Mouse (Mus musculus) intestine, postnatal 0 days (tissue): ENCODE results near the gene Camkk1. TPM values are rescaled to one million over a fixed set of nuclear protein-coding genes. Genes with fewer than 3 reads are reported as not detected.
A peak's percentile ranks its signal among the peaks of the same experiment; 100 is the strongest.

ENCODE experiments used
- ATAC-seq: fragments of 200-750 bp; cut with Nextera tagmentation; 2 replicates; pipeline ENCODE4 v1.8.0; 2017; ENCODE audit warnings: mild to moderate bottlenecking, moderate TSS enrichment, moderate library complexity
- H3K27ac ChIP-seq: fragments of 300-500 bp; sonication (generic); 2 replicates; pipeline ENCODE4 v1.5.1; 2014; ENCODE audit warnings: mild to moderate bottlenecking, low read depth, low read length, moderate library complexity
- H3K27me3 ChIP-seq: fragments of 300-500 bp; sonication (generic); replicated peaks from 2 replicates; pipeline ENCODE4 v1.6.1; 2014; ENCODE audit warnings: low read length, mixed read lengths; ENCODE audit not compliant: control insufficient read depth, insufficient read depth
- H3K36me3 ChIP-seq: fragments of 300-500 bp; sonication (generic); 2 replicates; pipeline ENCODE4 v1.6.1; 2014; ENCODE audit warnings: mild to moderate bottlenecking, moderate library complexity; ENCODE audit not compliant: control insufficient read depth, insufficient read depth
- H3K4me1 ChIP-seq: fragments of 300-500 bp; sonication (generic); replicated peaks from 2 replicates; pipeline ENCODE4 v1.6.1; 2014; ENCODE audit warnings: antibody characterized with exemption, low read length, mixed read lengths; ENCODE audit not compliant: control insufficient read depth, insufficient read depth
- H3K4me2 ChIP-seq: fragments of 300-500 bp; sonication (generic); replicated peaks from 2 replicates; pipeline ENCODE4 v1.6.1; 2014; ENCODE audit warnings: low read depth, mild to moderate bottlenecking, moderate library complexity
- H3K4me3 ChIP-seq: fragments of 300-500 bp; sonication (generic); 2 replicates; pipeline ENCODE4 v1.5.1; 2014; ENCODE audit warnings: low read depth, low read length
- H3K9ac ChIP-seq: fragments of 300-500 bp; sonication (generic); 2 replicates; pipeline ENCODE4 v1.6.1; 2014; ENCODE audit warnings: mild to moderate bottlenecking, low read depth, low read length
- H3K9me3 ChIP-seq: fragments of 300-500 bp; sonication (generic); 2 replicates; pipeline ENCODE4 v1.6.1; 2016; ENCODE audit warnings: mixed run types; ENCODE audit not compliant: control insufficient read depth
- CTCF ChIP-seq: sonication (generic); IDR thresholded peaks from 2 replicates; pipeline ENCODE4 v1.5.1; 2016; ENCODE audit warnings: low read depth, mild to moderate bottlenecking, control low read depth, antibody characterized with exemption, moderate library complexity
- WGBS: fragments of 180-500 bp; shearing (Covaris S2); extraction: QIAGEN DNeasy Blood & Tissue Kit; methylation state at CpG from one replicate; pipeline ENCODE4 v1.1.7; 2014; 5-methylcytosine and 5-hydroxymethylcytosine counted together
- polyA plus RNA-seq: library from polyadenylated mRNA; unstranded; fragments of >200 nt; fragmentation: Nextera tagmentation; extraction: Ambion mirVana; gene quantifications from 2 replicates; pipeline ENCODE4 v1.2.1, GENCODE M21; 2015

Camkk1 gene
- polyA plus RNA-seq, result 3.2 and 3.5 TPM in 2 replicates

- Histone ChIP-seq H3K9ac (peak within 1 kb of the TSS; percentile 48), H3K36me3 (no peaks in the 10 kb centered on the region), H3K4me1 (no peaks in the 10 kb centered on the region), H3K27me3 (peaks cover 6% of the 10 kb centered on the region; the same call in 1 of the 2 replicates), H3K27ac (no peak within 1 kb of the TSS), H3K4me3 (peak within 1 kb of the TSS; percentile 63), H3K4me2 (peak within 1 kb of the TSS; percentile 100), H3K9me3 (no peaks in the 10 kb centered on the region)
- no peak for TF ChIP-seq CTCF
- ATAC-seq, result peak; percentile 94
- WGBS, result 1% methylated on average over 52 of the region's 57 CpGs
These were observed at the start of gene Camkk1 for GRCm38 (mm10) chr11:73018471-73019146. Gene Camkk1, plus strand, starts transcription at chr11:73019008.

GRCm38 (mm10) chr11:72974995-72975503 is 43.8 kb upstream of the Camkk1 start:
- Histone ChIP-seq H3K9ac (no peak overlapping the region), H3K4me3 (no peak overlapping the region), H3K27me3 (no peaks in the 10 kb centered on the region), H3K27ac (no peak overlapping the region), H3K4me1 (no peaks in the 10 kb centered on the region), H3K4me2 (no peak overlapping the region), H3K36me3 (no peaks in the 10 kb centered on the region), H3K9me3 (no peaks in the 10 kb centered on the region)
- WGBS, result 80% methylated on average over 13 of the region's 13 CpGs
- no peak for TF ChIP-seq CTCF
- ATAC-seq, result no peak

GRCm38 (mm10) chr11:72982516-72982915 is 36.3 kb upstream of the Camkk1 start:
- Histone ChIP-seq H3K9me3 (no peaks in the 10 kb centered on the region), H3K4me1 (no peaks in the 10 kb centered on the region), H3K9ac (no peak overlapping the region), H3K27me3 (no peaks in the 10 kb centered on the region), H3K27ac (no peak overlapping the region), H3K4me2 (no peak overlapping the region), H3K4me3 (no peak overlapping the region), H3K36me3 (no peaks in the 10 kb centered on the region)
- no peak for TF ChIP-seq CTCF
- ATAC-seq, result no peak
- 88% methylated on average over 9 of the region's 9 CpGs for WGBS

- ATAC-seq, result no peak
- peak; percentile 78 for TF ChIP-seq CTCF
- H3K9me3 ChIP-seq, result no peaks in the 10 kb centered on the region
- 42% methylated on average over 5 of the region's 5 CpGs for WGBS
- no peak overlapping the region for H3K27ac ChIP-seq
- no peaks in the 10 kb centered on the region for H3K4me1 ChIP-seq
- H3K4me3 ChIP-seq, result no peak overlapping the region
- no peak overlapping the region for H3K9ac ChIP-seq
- H3K36me3 ChIP-seq, result no peaks in the 10 kb centered on the region
- H3K27me3 ChIP-seq, result no peaks in the 10 kb centered on the region
- no peak overlapping the region for H3K4me2 ChIP-seq
These were observed 35.5 kb upstream of the Camkk1 start for GRCm38 (mm10) chr11:72983283-72983682.

- no peaks in the 10 kb centered on the region; the same call in 1 of the 2 replicates for H3K36me3 ChIP-seq
- H3K27ac ChIP-seq, result no peak overlapping the region
- no peaks in the 10 kb centered on the region for H3K27me3 ChIP-seq
- H3K4me3 ChIP-seq, result no peak overlapping the region
- H3K9me3 ChIP-seq, result no peaks in the 10 kb centered on the region
- H3K4me2 ChIP-seq, result no peak overlapping the region
- ATAC-seq, result 0 out of 2 replicates have a peak, but pooled peaks have one; percentile 11
- H3K9ac ChIP-seq, result no peak overlapping the region
- 39% methylated on average over 5 of the region's 5 CpGs for WGBS
- H3K4me1 ChIP-seq, result 0 out of 2 replicates have a peak, but pooled peaks cover 6% of the 10 kb centered on the region
- TF ChIP-seq CTCF, result no peak
These were observed 32.1 kb upstream of the Camkk1 start for GRCm38 (mm10) chr11:72986745-72987144.

- H3K27ac ChIP-seq, result no peak overlapping the region
- no peak overlapping the region for H3K4me3 ChIP-seq
- H3K9me3 ChIP-seq, result no peaks in the 10 kb centered on the region
- no peaks in the 10 kb centered on the region for H3K27me3 ChIP-seq
- no peak for ATAC-seq
- H3K4me2 ChIP-seq, result no peak overlapping the region
- WGBS, result 63% methylated on average over 5 of the region's 5 CpGs
- TF ChIP-seq CTCF, result no peak
- H3K36me3 ChIP-seq, result no peaks in the 10 kb centered on the region; the same call in 1 of the 2 replicates
- 0 out of 2 replicates have a peak, but pooled peaks cover 6% of the 10 kb centered on the region for H3K4me1 ChIP-seq
- H3K9ac ChIP-seq, result no peak overlapping the region
These were observed 31.6 kb upstream of the Camkk1 start for GRCm38 (mm10) chr11:72987234-72987633.
